Mouse (Mus musculus): ENCODE measurements at regions not wholly inside any gene's neighbourhood (a gene's known extent, or its start where the extent isn't known, plus 50 kb on each side); places are given as distances from the start of the nearest gene placed in this dataset.

- Histone ChIP-seq H3K9me3 (replicated peaks; ENCODE audit: insufficient read depth, low read length) (no peaks in the 10 kb centered on the region), H3K27ac (ENCODE audit: control insufficient read depth, low read depth, low read length) (no peak overlapping the region), H3K36me3 (ENCODE audit: control insufficient read depth in 1 of 2, insufficient read depth in 2 of 2, low read length in 2 of 2) (no peaks in the 10 kb centered on the region), H3K27me3 (ENCODE audit: control insufficient read depth in 1 of 2, insufficient read depth in 2 of 2, low read length in 2 of 2) (no peaks in the 10 kb centered on the region), H3K4me3 (ENCODE audit: control insufficient read depth in 1 of 2, insufficient read depth in 1 of 2, low read depth in 2 of 2, low read length in 2 of 2) (no peak overlapping the region), H3K79me2 (ENCODE audit: control insufficient read depth, insufficient read depth, low read length, poor library complexity) (no peaks in the 10 kb centered on the region), H3K4me1 (ENCODE audit: control insufficient read depth in 1 of 2, insufficient read depth in 2 of 2, low read length in 2 of 2) (no peaks in the 10 kb centered on the region), H3K9ac (ENCODE audit: control insufficient read depth, low read depth, low read length, poor library complexity, severe bottlenecking) (no peak overlapping the region)
- DNase-seq (ENCODE audit: low read depth, low spot score) = no peak
- TF ChIP-seq GABPA (IDR thresholded peaks at IDR 0.05; ENCODE audit: low read depth, low read length) (no peak), ZC3H11A (IDR thresholded peaks at IDR 0.05; ENCODE audit: low read depth, low read length) (no peak), TBP (IDR thresholded peaks at IDR 0.05; ENCODE audit: low read depth, low read length) (no peak), SIN3A (IDR thresholded peaks at IDR 0.05; ENCODE audit: low read length) (no peak), HCFC1 (IDR thresholded peaks at IDR 0.05; ENCODE audit: low read depth, low read length) (no peak), MYB (IDR thresholded peaks at IDR 0.05; ENCODE audit: low read depth, low read length) (no peak), MYC (IDR thresholded peaks at IDR 0.05; ENCODE audit: low read depth, low read length) (no peak), CHD1 (IDR thresholded peaks at IDR 0.05; ENCODE audit: low read depth, low read length) (no peak), SMC3 (IDR thresholded peaks at IDR 0.05; ENCODE audit: low read depth, low read length) (no peak), CHD2 (IDR thresholded peaks at IDR 0.05; ENCODE audit: low read length) (no peak), GATA1 (IDR thresholded peaks at IDR 0.05; ENCODE audit: low read depth, low read length) (no peak), MAFK (IDR thresholded peaks at IDR 0.05; ENCODE audit: borderline replicate concordance, low read depth, low read length) (no peak), BHLHE40 (IDR thresholded peaks at IDR 0.05; ENCODE audit: borderline replicate concordance, low read depth, low read length) (no peak), CTCF (IDR thresholded peaks at IDR 0.05 in 2 of 3, conservative IDR thresholded peaks at IDR 0.05 in 1 of 3; ENCODE audit: control insufficient read depth in 1 of 3, insufficient read depth in 1 of 3, low read depth in 2 of 3, low read length in 3 of 3, poor library complexity in 1 of 3, severe bottlenecking in 1 of 3) (no peak), POLR2A (IDR thresholded peaks at IDR 0.05; ENCODE audit: control insufficient read depth in 1 of 2, insufficient read depth in 1 of 2, low read depth in 1 of 2, low read length in 2 of 2, poor library complexity in 1 of 2) (no peak)
Measured at GRCm38 (mm10) chr12:59630678-59631077, 411.2 kb upstream of the Fbxo33 start.

GRCm38 (mm10) chr12:59623147-59623546 lies 403.6 kb upstream of the Fbxo33 start:
- no peak for DNase-seq (ENCODE audit: low read depth, low spot score)

More at GRCm38 (mm10) chr12:59623147-59623546, 403.6 kb upstream of the Fbxo33 start:
- TF ChIP-seq RCOR1 (IDR thresholded peaks at IDR 0.05; ENCODE audit: low read depth, low read length) = no peak
- TF ChIP-seq KAT2A (conservative IDR thresholded peaks at IDR 0.05; ENCODE audit: low read depth, low read length) = no peak
- TF ChIP-seq NELFE (IDR thresholded peaks at IDR 0.05; ENCODE audit: low read depth, low read length) = no peak
- no peak for TF ChIP-seq MAFK (IDR thresholded peaks at IDR 0.05; ENCODE audit: borderline replicate concordance, low read depth, low read length)
- TF ChIP-seq TBP (IDR thresholded peaks at IDR 0.05; ENCODE audit: low read depth, low read length) = no peak
- no peak for TF ChIP-seq ETS1 (IDR thresholded peaks at IDR 0.05; ENCODE audit: low read depth, low read length)
- TF ChIP-seq SIN3A (IDR thresholded peaks at IDR 0.05; ENCODE audit: low read length) = no peak
- no peak for TF ChIP-seq ZKSCAN1 (IDR thresholded peaks at IDR 0.05; ENCODE audit: low read depth, low read length)
- TF ChIP-seq GABPA (IDR thresholded peaks at IDR 0.05; ENCODE audit: low read depth, low read length) = no peak
- no peak for TF ChIP-seq POLR2AphosphoS2 (IDR thresholded peaks at IDR 0.05; ENCODE audit: low read length)
- no peak for TF ChIP-seq SMC3 (IDR thresholded peaks at IDR 0.05; ENCODE audit: low read depth, low read length)
- no peak for TF ChIP-seq MYC (IDR thresholded peaks at IDR 0.05; ENCODE audit: low read depth, low read length)
- TF ChIP-seq TAL1 (IDR thresholded peaks at IDR 0.05; ENCODE audit: low read length) = no peak
- Histone ChIP-seq H3K9ac (ENCODE audit: control insufficient read depth, low read depth, low read length, poor library complexity, severe bottlenecking) (no peak overlapping the region), H3K36me3 (ENCODE audit: control insufficient read depth in 1 of 2, insufficient read depth in 2 of 2, low read length in 2 of 2) (no peaks in the 10 kb centered on the region), H3K9me3 (replicated peaks; ENCODE audit: insufficient read depth, low read length) (no peaks in the 10 kb centered on the region), H3K79me2 (ENCODE audit: control insufficient read depth, insufficient read depth, low read length, poor library complexity) (no peaks in the 10 kb centered on the region), H3K4me3 (ENCODE audit: control insufficient read depth in 1 of 2, insufficient read depth in 1 of 2, low read depth in 2 of 2, low read length in 2 of 2) (no peak overlapping the region), H3K4me1 (ENCODE audit: control insufficient read depth in 1 of 2, insufficient read depth in 2 of 2, low read length in 2 of 2) (no peaks in the 10 kb centered on the region), H3K27ac (ENCODE audit: control insufficient read depth, low read depth, low read length) (no peak overlapping the region), H3K27me3 (ENCODE audit: control insufficient read depth in 1 of 2, insufficient read depth in 2 of 2, low read length in 2 of 2) (no peaks in the 10 kb centered on the region)

All from MEL (cell line).